Mouse (Mus musculus): ENCODE measurements at regions not wholly inside any gene's neighbourhood (a gene's known extent, or its start where the extent isn't known, plus 50 kb on each side); places are given as distances from the start of the nearest gene placed in this dataset.

DNA sequence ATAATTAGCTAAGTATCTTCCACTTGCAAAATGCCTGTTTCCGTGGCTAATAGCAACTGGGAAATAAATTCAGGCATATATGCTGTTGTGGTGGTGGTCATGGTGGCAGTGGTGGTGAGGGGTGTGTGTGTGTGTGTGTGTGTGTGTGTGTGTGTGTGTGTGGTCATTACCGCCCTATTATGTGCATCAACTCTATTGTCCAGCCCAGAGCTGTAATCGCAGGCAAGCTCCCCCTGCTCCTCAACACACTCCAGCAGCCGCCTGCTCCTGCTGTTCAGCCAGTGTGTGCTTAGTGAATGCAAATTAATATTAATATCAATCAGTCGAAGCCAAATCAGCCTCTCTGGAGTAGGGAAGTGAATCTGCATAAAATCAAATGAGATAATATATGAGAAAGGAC lies 152.9 kb upstream of the Zic3 start:
- ATAC-seq: no peak
- Histone ChIP-seq H3K36me3 (no peaks in the 10 kb centered on the region), H3K4me3 (no peak overlapping the region), H3K9ac (no peak overlapping the region), H3K27ac (no peak overlapping the region), H3K4me1 (no peaks in the 10 kb centered on the region), H3K4me2 (no peak overlapping the region), H3K27me3 (replicated peaks) (no peaks in the 10 kb centered on the region), H3K9me3 (replicated peaks) (no peaks in the 10 kb centered on the region)
- WGBS (ENCODE audit: insufficient replicate concordance): 58% methylated on average over 5 of the region's 5 CpGs

DNA sequence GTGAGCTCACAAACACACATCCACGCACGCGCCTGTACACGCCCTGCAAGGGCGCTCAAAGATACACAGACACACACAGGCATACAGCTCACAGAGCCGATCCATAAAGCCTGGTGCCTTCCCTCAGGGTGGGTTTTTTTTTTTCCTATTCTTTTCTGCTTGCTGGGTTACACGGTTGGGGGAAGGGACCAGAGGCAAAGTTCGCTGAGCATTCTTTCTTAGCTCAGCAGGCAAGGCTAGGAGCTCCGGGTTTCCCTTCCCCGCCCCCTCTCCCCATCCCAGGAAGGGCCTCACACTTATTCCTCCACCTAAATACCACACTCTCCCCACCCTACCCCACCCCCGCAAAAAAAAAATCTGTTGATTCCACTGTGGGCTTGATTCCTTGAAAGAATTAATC lies 105.8 kb upstream of the Zic3 start:
- 12% methylated on average over 11 of the region's 11 CpGs for WGBS (ENCODE audit: insufficient replicate concordance)
- no peak overlapping the region for H3K9ac ChIP-seq
- no peak for ATAC-seq
- peaks cover 55% of the 10 kb centered on the region for H3K27me3 ChIP-seq (replicated peaks)
- no peaks in the 10 kb centered on the region for H3K36me3 ChIP-seq
- H3K9me3 ChIP-seq (replicated peaks): no peaks in the 10 kb centered on the region
- H3K4me2 ChIP-seq: no peak overlapping the region
- H3K27ac ChIP-seq: no peak overlapping the region
- no peaks in the 10 kb centered on the region for H3K4me1 ChIP-seq
- H3K4me3 ChIP-seq: no peak overlapping the region

DNA sequence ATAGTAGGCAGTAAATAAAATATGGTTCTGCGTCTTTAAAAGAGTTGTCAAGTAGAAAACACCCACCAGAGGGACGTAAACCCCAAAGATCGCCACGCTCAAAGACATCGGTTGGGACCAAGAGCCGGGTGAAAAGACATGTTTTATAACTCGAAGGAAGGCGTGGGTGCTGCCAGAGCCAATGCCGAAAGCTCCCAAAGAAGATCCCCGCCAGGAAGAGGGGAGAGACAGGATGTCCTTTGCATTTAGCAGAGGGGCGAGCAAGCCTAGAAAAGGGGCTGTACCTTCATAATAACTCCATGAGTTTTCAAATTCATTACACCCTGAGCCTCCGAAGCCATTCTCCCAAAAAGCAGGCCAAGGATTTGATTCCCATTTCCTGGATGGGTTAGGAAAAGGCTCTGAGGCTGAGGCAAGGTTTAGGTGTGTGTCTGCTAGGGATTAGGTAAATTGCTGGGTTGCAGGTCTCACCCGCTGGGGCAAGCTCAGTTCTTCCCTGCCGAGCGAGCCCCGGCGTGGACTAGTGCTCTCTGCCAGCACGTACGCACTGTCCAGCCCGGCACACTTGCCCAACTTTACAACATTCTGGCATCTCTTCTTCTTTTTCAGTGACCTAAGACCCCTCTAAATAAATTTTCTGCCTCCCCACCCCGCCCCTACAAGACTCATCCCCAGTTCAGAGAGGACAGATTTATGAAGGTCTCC lies 104.9 kb upstream of the Zic3 start:
- no peak overlapping the region for H3K4me2 ChIP-seq
- no peaks in the 10 kb centered on the region for H3K4me1 ChIP-seq
- no peaks in the 10 kb centered on the region for H3K9me3 ChIP-seq (replicated peaks)
- no peaks in the 10 kb centered on the region for H3K36me3 ChIP-seq
- WGBS (ENCODE audit: insufficient replicate concordance): 16% methylated on average over 21 of the region's 21 CpGs
- no peak for ATAC-seq
- peaks cover 64% of the 10 kb centered on the region for H3K27me3 ChIP-seq (replicated peaks)
- H3K4me3 ChIP-seq: no peak overlapping the region
- no peak overlapping the region for H3K9ac ChIP-seq
- H3K27ac ChIP-seq: no peak overlapping the region

DNA sequence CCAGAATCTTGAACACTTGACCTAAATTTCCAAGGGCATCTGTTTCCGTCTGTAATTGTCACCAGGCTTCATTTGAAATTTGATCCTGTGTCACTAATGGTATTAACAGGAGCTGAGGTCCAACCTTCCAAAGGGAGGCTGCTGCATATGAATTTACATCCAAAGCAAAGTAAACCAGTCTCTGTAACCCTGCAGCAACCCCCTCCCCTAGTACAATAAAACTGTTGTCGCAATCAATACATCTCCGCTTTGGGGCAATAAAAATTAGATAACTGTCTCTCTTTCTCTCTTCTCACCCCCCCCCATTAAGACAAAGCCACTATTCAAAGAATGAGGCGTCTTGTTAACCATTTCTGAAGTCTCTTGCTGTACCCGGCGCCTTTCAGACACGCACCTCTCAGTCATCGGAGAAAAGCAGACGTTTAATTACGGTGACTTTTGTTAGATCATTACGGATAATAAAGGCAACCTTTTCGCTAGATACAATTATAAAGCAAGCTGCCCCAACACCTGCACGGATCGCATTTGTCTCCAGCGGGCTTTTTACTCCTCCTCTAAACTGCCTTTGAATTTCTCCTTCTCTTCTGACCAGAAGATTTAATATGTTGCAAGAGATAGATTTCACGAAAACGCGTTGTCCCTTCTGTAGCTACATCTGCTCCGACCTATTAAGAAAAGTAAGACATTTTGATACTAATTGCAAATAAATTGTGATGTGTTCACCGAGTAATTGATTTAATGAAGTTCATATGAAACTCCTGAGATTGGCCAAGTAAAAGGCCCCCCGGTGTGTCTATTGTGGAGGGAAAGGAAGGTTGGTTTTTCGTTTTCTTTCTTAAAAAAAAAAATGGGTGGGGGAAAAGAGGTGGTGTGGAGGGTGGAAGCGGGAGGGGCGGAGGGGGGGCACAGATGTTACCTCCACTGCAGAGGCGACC lies 104.1 kb upstream of the Zic3 start:
- Histone ChIP-seq H3K4me3 (no peak overlapping the region), H3K4me2 (no peak overlapping the region), H3K36me3 (no peaks in the 10 kb centered on the region), H3K27me3 (replicated peaks) (peaks cover 72% of the 10 kb centered on the region), H3K27ac (no peak overlapping the region), H3K4me1 (no peaks in the 10 kb centered on the region), H3K9ac (no peak overlapping the region), H3K9me3 (replicated peaks) (no peaks in the 10 kb centered on the region)
- WGBS (ENCODE audit: insufficient replicate concordance): 14% methylated on average over 24 of the region's 25 CpGs
- ATAC-seq: no peak

DNA sequence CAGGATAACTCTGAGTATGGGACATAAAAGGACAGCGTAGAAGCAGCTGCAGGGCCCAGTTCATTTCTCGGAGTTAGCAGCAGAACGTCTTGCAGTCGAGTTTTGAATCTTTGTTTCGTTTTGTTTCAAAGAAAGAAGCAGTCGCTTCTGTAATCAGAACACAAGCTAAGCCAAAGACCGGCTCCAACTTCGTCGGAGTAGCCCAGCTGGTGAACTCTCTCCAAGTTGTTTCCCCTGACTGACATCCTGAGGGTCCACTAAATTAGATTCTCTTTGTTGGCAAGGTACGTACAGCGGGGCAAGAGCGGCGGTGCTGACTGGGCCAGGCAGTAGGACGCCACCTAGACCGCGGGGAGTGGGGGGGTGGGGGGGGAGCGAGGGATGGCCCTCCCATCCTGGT lies 102.6 kb upstream of the Zic3 start:
- ATAC-seq: no peak
- WGBS (ENCODE audit: insufficient replicate concordance): 13% methylated on average over 14 of the region's 17 CpGs
- Histone ChIP-seq H3K4me3 (0 out of 2 replicates have a peak overlapping the region, but pooled peaks have one; percentile 19), H3K9me3 (replicated peaks) (no peaks in the 10 kb centered on the region), H3K36me3 (no peaks in the 10 kb centered on the region), H3K9ac (no peak overlapping the region), H3K4me1 (no peaks in the 10 kb centered on the region), H3K27ac (no peak overlapping the region), H3K27me3 (replicated peaks) (peaks cover 77% of the 10 kb centered on the region), H3K4me2 (peak overlapping the region; percentile 29; the same call in 1 of the 2 replicates)

DNA sequence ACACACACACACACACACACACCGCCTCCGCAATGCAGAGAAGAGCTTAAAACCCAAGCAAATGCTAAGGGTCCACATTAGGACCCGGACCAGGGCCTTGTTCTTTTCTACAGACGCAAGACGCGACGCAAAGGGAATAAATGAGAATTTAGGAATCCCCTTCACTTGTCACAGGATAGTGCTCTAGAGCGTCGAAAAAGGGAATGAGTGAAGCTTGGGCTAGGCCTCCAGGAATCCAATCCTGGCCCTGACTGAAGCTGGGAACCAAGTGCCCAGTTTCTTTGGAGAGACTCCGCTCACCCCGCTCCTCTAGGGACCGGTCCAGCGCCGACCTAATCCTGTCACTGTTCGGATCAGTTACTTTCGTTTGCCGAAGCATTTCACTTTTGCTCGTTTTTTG lies 102.1 kb upstream of the Zic3 start:
- Histone ChIP-seq H3K9ac (no peak overlapping the region), H3K27me3 (replicated peaks) (peaks cover 77% of the 10 kb centered on the region), H3K4me1 (no peaks in the 10 kb centered on the region), H3K27ac (no peak overlapping the region), H3K36me3 (no peaks in the 10 kb centered on the region), H3K4me2 (peak overlapping the region; percentile 29; the same call in 1 of the 2 replicates), H3K4me3 (no peak overlapping the region), H3K9me3 (replicated peaks) (no peaks in the 10 kb centered on the region)
- no peak for ATAC-seq
- WGBS (ENCODE audit: insufficient replicate concordance): 18% methylated on average over 18 of the region's 18 CpGs

DNA sequence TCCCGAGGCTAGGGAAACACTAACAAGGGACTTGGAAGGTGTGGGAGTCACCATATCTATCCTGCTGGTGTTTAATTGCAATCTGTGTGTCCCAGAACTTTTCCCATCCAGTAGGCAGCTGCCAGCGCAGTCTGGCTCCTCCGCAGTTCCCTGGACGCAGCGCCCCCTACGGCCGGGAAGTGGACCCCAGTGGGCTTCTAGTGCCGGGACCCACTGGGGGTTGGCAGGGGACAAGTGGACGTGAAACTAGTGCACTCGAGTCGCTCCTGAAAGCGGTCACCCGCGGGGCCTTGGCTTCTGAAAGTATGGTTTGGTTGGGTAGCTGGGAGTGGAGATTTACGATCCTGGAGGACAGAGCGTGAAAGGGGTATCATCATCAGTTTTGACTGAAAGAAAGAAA lies 101.2 kb upstream of the Zic3 start:
- Histone ChIP-seq H3K4me1 (no peaks in the 10 kb centered on the region), H3K4me2 (no peak overlapping the region), H3K9me3 (replicated peaks) (no peaks in the 10 kb centered on the region), H3K27ac (no peak overlapping the region), H3K9ac (no peak overlapping the region), H3K4me3 (no peak overlapping the region), H3K36me3 (no peaks in the 10 kb centered on the region), H3K27me3 (replicated peaks) (peaks cover 77% of the 10 kb centered on the region)
- 8% methylated on average over 16 of the region's 16 CpGs for WGBS (ENCODE audit: insufficient replicate concordance)
- no peak for ATAC-seq

DNA sequence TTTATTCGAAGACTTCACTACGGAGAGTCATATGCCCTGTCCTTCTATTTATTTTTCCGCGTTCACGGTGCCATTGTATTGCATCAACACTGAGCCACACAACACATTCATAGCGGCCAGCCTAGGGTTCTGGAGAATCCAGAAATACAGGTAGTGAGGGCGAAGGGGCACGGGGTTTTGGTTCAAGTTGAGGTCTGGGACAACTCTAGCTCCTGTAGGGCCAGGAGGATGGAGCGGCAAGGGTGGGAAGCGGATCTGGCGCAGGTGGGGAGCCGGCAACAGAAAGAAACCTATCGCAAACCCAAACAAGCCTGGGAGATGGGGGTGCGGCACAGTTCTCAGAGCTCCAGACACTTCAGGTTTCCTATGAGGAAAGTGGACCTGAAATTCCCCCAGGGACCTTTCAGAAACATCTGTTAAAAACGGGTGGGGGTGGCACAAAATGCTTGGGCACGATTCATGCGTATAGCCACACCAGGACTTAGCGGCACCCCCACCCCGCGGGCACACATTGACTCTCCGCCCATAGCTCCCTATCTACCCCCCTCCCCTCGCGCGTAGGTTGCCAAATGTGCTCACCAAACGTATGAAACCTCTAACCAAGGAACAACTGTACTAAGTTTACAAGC lies 100.6 kb upstream of the Zic3 start:
- no peak overlapping the region for H3K9ac ChIP-seq
- H3K36me3 ChIP-seq: no peaks in the 10 kb centered on the region
- peaks cover 70% of the 10 kb centered on the region for H3K27me3 ChIP-seq (replicated peaks)
- 8% methylated on average over 25 of the region's 25 CpGs for WGBS (ENCODE audit: insufficient replicate concordance)
- no peak overlapping the region for H3K4me3 ChIP-seq
- no peaks in the 10 kb centered on the region for H3K9me3 ChIP-seq (replicated peaks)
- H3K27ac ChIP-seq: no peak overlapping the region
- H3K4me1 ChIP-seq: no peaks in the 10 kb centered on the region
- no peak for ATAC-seq
- H3K4me2 ChIP-seq: no peak overlapping the region

DNA sequence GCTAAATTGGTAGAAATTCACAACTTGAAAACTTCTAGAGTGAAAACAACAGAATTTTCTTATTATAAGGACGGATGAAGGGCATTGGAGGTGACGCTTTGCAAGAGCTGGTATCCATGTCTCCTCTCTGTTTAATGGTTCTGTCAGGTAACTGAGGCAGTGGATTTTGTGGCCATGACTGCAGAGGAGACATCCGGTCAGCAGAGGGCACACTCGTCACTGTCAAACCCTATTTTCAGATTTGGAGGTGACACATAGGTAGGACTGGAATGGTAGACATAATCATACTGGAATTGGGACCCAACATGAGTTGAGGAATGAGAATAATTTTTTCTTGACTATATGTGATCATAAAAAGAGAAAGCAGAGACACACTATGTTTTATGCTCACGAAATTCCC lies 98.7 kb upstream of the Zic3 start:
- Histone ChIP-seq H3K9ac (no peak overlapping the region), H3K27ac (no peak overlapping the region), H3K27me3 (replicated peaks) (peaks cover 51% of the 10 kb centered on the region), H3K4me1 (no peaks in the 10 kb centered on the region), H3K36me3 (no peaks in the 10 kb centered on the region), H3K4me2 (no peak overlapping the region), H3K9me3 (replicated peaks) (no peaks in the 10 kb centered on the region), H3K4me3 (no peak overlapping the region)
- 22% methylated on average over 5 of the region's 5 CpGs for WGBS (ENCODE audit: insufficient replicate concordance)
- ATAC-seq: no peak

DNA sequence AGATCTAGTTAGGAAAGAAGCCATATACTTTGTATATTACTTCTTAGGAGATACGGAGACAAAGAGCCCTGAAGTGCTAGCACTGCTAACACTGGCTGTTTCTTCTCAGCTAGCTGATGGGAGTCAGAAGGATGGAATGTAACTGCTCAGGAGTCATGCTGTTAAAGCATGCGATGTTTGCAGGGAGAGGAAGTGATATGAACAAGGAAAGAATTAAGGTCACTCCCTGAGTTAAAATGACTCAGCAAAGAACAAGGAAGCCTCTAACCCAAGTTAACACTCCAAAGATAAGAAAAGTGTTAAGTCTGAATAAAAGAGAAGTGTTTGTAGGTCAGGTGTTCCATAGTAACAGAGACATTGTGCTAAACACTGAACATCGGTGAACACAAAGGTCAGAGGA lies 86.9 kb upstream of the Zic3 start:
- no peaks in the 10 kb centered on the region for H3K36me3 ChIP-seq
- no peak for ATAC-seq
- no peaks in the 10 kb centered on the region for H3K4me1 ChIP-seq
- no peak overlapping the region for H3K4me3 ChIP-seq
- H3K27me3 ChIP-seq (replicated peaks): no peaks in the 10 kb centered on the region
- WGBS (ENCODE audit: insufficient replicate concordance): 35% methylated on average over 3 of the region's 3 CpGs
- H3K4me2 ChIP-seq: no peak overlapping the region
- no peak overlapping the region for H3K27ac ChIP-seq
- H3K9ac ChIP-seq: no peak overlapping the region
- no peaks in the 10 kb centered on the region for H3K9me3 ChIP-seq (replicated peaks)

DNA sequence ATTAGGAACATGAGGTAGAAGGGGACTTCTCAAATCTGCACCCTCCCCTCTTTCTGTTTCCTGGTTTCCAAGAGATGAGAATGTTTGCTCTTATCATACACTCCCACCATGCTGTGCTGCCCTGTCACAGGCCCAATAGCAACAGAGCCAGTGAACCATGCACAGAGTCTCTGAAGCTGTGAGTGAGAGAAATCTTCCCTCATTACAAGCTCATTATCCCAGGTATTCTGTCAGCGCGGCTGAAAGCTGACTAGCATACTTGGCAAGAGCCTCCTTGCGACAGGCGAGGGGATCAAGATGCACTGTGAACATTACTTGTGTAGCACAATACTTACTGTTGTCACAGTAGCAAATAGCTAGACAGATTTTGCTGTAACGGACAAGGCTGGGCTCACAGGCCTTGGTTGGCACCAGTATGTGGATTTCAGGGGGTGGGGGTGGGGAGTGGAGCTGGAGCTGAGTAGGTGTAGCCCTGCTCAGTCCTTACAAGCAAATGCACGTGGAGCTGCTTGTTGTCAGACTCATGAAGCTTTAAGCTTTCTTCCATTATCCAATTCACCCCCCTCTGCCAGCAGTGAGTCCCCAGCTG lies 84.2 kb upstream of the Zic3 start:
- H3K4me2 ChIP-seq: no peak overlapping the region
- WGBS (ENCODE audit: insufficient replicate concordance): 47% methylated on average over 6 of the region's 6 CpGs
- H3K27me3 ChIP-seq (replicated peaks): no peaks in the 10 kb centered on the region
- no peak for ATAC-seq
- no peaks in the 10 kb centered on the region for H3K9me3 ChIP-seq (replicated peaks)
- H3K4me1 ChIP-seq: no peaks in the 10 kb centered on the region
- no peak overlapping the region for H3K27ac ChIP-seq
- H3K9ac ChIP-seq: no peak overlapping the region
- H3K4me3 ChIP-seq: no peak overlapping the region
- no peaks in the 10 kb centered on the region for H3K36me3 ChIP-seq

DNA sequence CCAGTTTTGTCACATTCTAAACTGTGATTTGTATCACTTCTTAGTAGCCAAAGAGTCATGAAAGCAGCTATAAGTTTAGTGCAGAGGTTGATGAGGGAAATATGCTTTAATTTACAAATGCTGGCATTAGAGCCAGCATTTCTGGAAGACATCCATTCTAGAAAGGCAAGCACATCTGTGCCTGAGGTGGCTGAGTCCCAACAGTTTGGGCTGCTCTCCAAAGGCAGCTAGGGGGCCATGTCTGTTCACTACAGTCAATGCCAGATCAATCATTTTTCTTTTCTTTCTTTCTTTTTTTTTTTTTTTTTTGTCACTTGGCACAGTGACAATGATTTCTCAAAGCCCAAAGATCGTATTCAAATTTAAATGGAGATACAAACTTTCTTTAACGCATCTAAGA lies 71.6 kb upstream of the Zic3 start:
- Histone ChIP-seq H3K27ac (no peak overlapping the region), H3K4me2 (no peak overlapping the region), H3K27me3 (replicated peaks) (no peaks in the 10 kb centered on the region), H3K4me3 (no peak overlapping the region), H3K9me3 (replicated peaks) (no peaks in the 10 kb centered on the region), H3K4me1 (no peaks in the 10 kb centered on the region), H3K9ac (no peak overlapping the region), H3K36me3 (no peaks in the 10 kb centered on the region)
- ATAC-seq: no peak
- 35% methylated on average over 2 of the region's 2 CpGs for WGBS (ENCODE audit: insufficient replicate concordance)

Data from liver, embryonic 12.5 days (tissue).